ENCODE assay signal across 7 mouse cellular contexts in the genomic region with DNA sequence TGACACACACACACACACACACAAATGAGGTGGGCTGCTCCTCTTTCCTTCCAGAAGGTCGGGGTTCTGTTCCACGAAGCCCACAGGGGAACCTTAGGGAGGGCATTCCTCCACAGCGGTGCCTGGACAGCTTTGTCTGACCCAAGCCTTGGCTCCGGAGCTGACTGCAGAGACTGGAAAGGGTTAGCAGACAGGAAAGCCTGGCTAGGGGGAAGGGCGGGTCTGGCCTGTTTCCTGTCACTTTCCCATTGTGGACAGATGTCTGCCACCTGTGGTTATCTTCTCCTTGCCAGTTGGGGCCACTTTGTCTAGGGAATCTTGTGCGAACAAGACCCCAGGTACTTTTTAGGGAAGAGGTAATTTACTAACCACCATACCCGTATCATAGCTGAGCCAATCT. TPM values are rescaled to one million over a fixed set of nuclear protein-coding genes. Genes with fewer than 3 reads are reported as not detected.
A peak's percentile ranks its signal among the peaks of the same experiment; 100 is the strongest.
DNase-seq lines count a peak whose midpoint lies in the region; ATAC-seq and TF ChIP-seq lines count a peak whose summit lies in the region.

No protein-coding gene starts in this region.

- TF ChIP-seq CTCF in bone marrow macrophage, adult 2 months (IDR thresholded peaks at IDR 0.05; ENCODE audit: low read depth, low read length), result no peak
- no peak for TF ChIP-seq CTCF in embryonic fibroblast, embryonic 13.5 days (IDR thresholded peaks at IDR 0.05; ENCODE audit: borderline replicate concordance, insufficient read depth, low read length)
- no peak for TF ChIP-seq CTCF in liver, embryonic 14.5 days (IDR thresholded peaks at IDR 0.05; ENCODE audit: low read depth)
- TF ChIP-seq CTCF in small intestine, adult 2 months (IDR thresholded peaks at IDR 0.05; ENCODE audit: extremely low read depth, insufficient read length, insufficient replicate concordance, low read depth, low read length), result no peak

- 0 out of 2 replicates have a peak overlapping the region, but pooled peaks have one; percentile 27 for H3K27ac ChIP-seq in bone marrow macrophage, adult 2 months (ENCODE audit: insufficient read depth, low read depth, low read length)
- H3K27ac ChIP-seq in embryonic fibroblast, embryonic 13.5 days (ENCODE audit: insufficient read depth, low read length), result no peak overlapping the region
- no peak overlapping the region for H3K27ac ChIP-seq in hindbrain, embryonic 16.5 days (ENCODE audit: low read depth, low read length)
- H3K27ac ChIP-seq in liver, embryonic 14.5 days, result no peak overlapping the region
- H3K27ac ChIP-seq in small intestine, adult 2 months (ENCODE audit: insufficient read depth, low read depth, low read length), result peak overlapping the region; percentile 1; the same call in 1 of the 2 replicates

- H3K4me1 ChIP-seq in bone marrow macrophage, adult 2 months (ENCODE audit: control insufficient read depth, insufficient read depth, low read length), result peaks cover 32% of the 10 kb centered on the region
- H3K4me1 ChIP-seq in embryonic fibroblast, embryonic 13.5 days (ENCODE audit: control insufficient read depth, insufficient read depth, low read length), result no peaks in the 10 kb centered on the region
- H3K4me1 ChIP-seq in hindbrain, embryonic 16.5 days (ENCODE audit: control insufficient read depth, insufficient read depth, low read depth, low read length), result no peaks in the 10 kb centered on the region
- no peaks in the 10 kb centered on the region for H3K4me1 ChIP-seq in liver, embryonic 14.5 days (replicated peaks; ENCODE audit: control insufficient read depth in 2 of 2, insufficient read depth in 2 of 2, low read length in 1 of 2)
- peaks cover 3% of the 10 kb centered on the region; the same call in 1 of the 2 replicates for H3K4me1 ChIP-seq in small intestine, adult 2 months (ENCODE audit: control insufficient read depth, insufficient read depth, insufficient read length, low read length)

- no peak for TF ChIP-seq EP300 in liver, embryonic 14.5 days (IDR thresholded peaks at IDR 0.05; ENCODE audit: low read depth)

- no peaks in the 10 kb centered on the region for H3K9me3 ChIP-seq in hindbrain, embryonic 16.5 days (ENCODE audit: control insufficient read depth, low read length)
- H3K9me3 ChIP-seq in liver, embryonic 14.5 days (ENCODE audit: control insufficient read depth, low read length), result no peaks in the 10 kb centered on the region

- no peaks in the 10 kb centered on the region for H3K36me3 ChIP-seq in hindbrain, embryonic 16.5 days (ENCODE audit: control insufficient read depth, insufficient read depth, low read length)
- no peaks in the 10 kb centered on the region for H3K36me3 ChIP-seq in liver, embryonic 14.5 days (replicated peaks; ENCODE audit: control insufficient read depth, insufficient read depth, low read depth)
- H3K36me3 ChIP-seq in small intestine, adult 2 months (ENCODE audit: control insufficient read depth, insufficient read depth, low read length), result no peaks in the 10 kb centered on the region

- WGBS in hindbrain, embryonic 16.5 days, result 11% methylated on average over 7 of the region's 7 CpGs
- 2% methylated on average over 7 of the region's 7 CpGs for WGBS in liver, embryonic 14.5 days (ENCODE audit: insufficient replicate concordance)
- 4% methylated on average over 7 of the region's 7 CpGs for WGBS in small intestine, adult 2 months

- no peak for TF ChIP-seq POLR2A in bone marrow macrophage, adult 2 months (IDR thresholded peaks at IDR 0.05; ENCODE audit: borderline replicate concordance, low read depth, low read length)
- no peak for TF ChIP-seq POLR2A in embryonic fibroblast, embryonic 13.5 days (IDR thresholded peaks at IDR 0.05; ENCODE audit: low read depth, low read length)
- no peak for TF ChIP-seq POLR2A in small intestine, adult 2 months (IDR thresholded peaks at IDR 0.05; ENCODE audit: low read depth, low read length)

- DNase-seq in liver, embryonic 14.5 days (ENCODE audit: low read depth in 3 of 3, low spot score in 3 of 3), result no peak
- no peak for DNase-seq in right cerebral cortex, postnatal 4 days
- no peak for DNase-seq in retina, embryonic 14.5 days (ENCODE audit: low spot score)

- peak overlapping the region; percentile 47 for H3K4me2 ChIP-seq in hindbrain, embryonic 16.5 days (ENCODE audit: low read length)
- H3K4me2 ChIP-seq in liver, embryonic 14.5 days (ENCODE audit: low read depth), result peak overlapping the region; percentile 44

- H3K27me3 ChIP-seq in hindbrain, embryonic 16.5 days (replicated peaks; ENCODE audit: control insufficient read depth, insufficient read depth, low read length), result no peaks in the 10 kb centered on the region
- peaks cover 2% of the 10 kb centered on the region for H3K27me3 ChIP-seq in liver, embryonic 14.5 days (ENCODE audit: control insufficient read depth, insufficient read depth, low read length)
- no peaks in the 10 kb centered on the region; the same call in 1 of the 2 replicates for H3K27me3 ChIP-seq in small intestine, adult 2 months (ENCODE audit: control insufficient read depth, insufficient read depth, low read length)

- H3K9ac ChIP-seq in hindbrain, embryonic 16.5 days (ENCODE audit: low read depth, low read length), result no peak overlapping the region
- no peak overlapping the region for H3K9ac ChIP-seq in liver, embryonic 14.5 days (replicated peaks)

- ATAC-seq in hindbrain, embryonic 16.5 days, result 0 out of 2 replicates have a peak, but pooled peaks have one; percentile 50
- no peak for ATAC-seq in liver, embryonic 14.5 days (ENCODE audit: insufficient read depth)

- peak overlapping the region; percentile 61 for H3K4me3 ChIP-seq in bone marrow macrophage, adult 2 months (ENCODE audit: insufficient read depth, low read length)
- H3K4me3 ChIP-seq in embryonic fibroblast, embryonic 13.5 days (ENCODE audit: insufficient read depth, low read length), result peak overlapping the region; percentile 50
- H3K4me3 ChIP-seq in hindbrain, embryonic 16.5 days (ENCODE audit: low read length), result peak overlapping the region; percentile 26
- peak overlapping the region; percentile 33 to 56 for H3K4me3 ChIP-seq in liver, embryonic 14.5 days (ENCODE audit: insufficient read depth in 1 of 2, low read depth in 2 of 2, low read length in 2 of 2)
- H3K4me3 ChIP-seq in small intestine, adult 2 months (ENCODE audit: low read depth, low read length), result peak overlapping the region; percentile 59

RNA-seq across cellular contexts. Expression of gene Cd40, which starts 0.5 kb away (rescaled TPM):
- polyA plus RNA-seq in bone marrow macrophage, adult 2 months (2012; ENCODE audit: insufficient read depth, insufficient read length, missing spikeins), result 20.4 and 29.2 TPM in 2 replicates
- polyA plus RNA-seq in embryonic fibroblast, embryonic 13.5 days (2011; ENCODE audit: insufficient read length, low read depth, missing spikeins), result 1.2 and 2.0 TPM in 2 replicates
- 6.1 and 7.9 TPM in 2 replicates for polyA plus RNA-seq in hindbrain, embryonic 16.5 days (2015; fragmentation: Nextera tagmentation; extraction: Ambion mirVana)
- polyA plus RNA-seq in liver, embryonic 14.5 days (2012; rRNA removed), result 1.9 and 2.4 TPM in 2 replicates
- 3.0 and 4.3 TPM in 2 replicates for polyA plus RNA-seq in liver, embryonic 14.5 days (2014; fragmentation: Nextera tagmentation; extraction: Ambion mirVana)
- polyA plus RNA-seq in small intestine, adult 2 months (2012; rRNA removed), result 4.7 and 6.4 TPM in 2 replicates

RNA-seq across cellular contexts. Expression of gene Ncoa5, which starts 21.2 kb away (rescaled TPM):
- 29.5 and 33.0 TPM in 2 replicates for polyA plus RNA-seq in bone marrow macrophage, adult 2 months (2012; ENCODE audit: insufficient read depth, insufficient read length, missing spikeins)
- polyA plus RNA-seq in embryonic fibroblast, embryonic 13.5 days (2011; ENCODE audit: insufficient read length, low read depth, missing spikeins), result 28.4 and 33.5 TPM in 2 replicates
- polyA plus RNA-seq in hindbrain, embryonic 16.5 days (2015; fragmentation: Nextera tagmentation; extraction: Ambion mirVana), result 83.8 and 90.0 TPM in 2 replicates
- polyA plus RNA-seq in liver, embryonic 14.5 days (2012; rRNA removed), result 11.7 and 13.5 TPM in 2 replicates
- polyA plus RNA-seq in liver, embryonic 14.5 days (2014; fragmentation: Nextera tagmentation; extraction: Ambion mirVana), result 11.6 TPM in 2 replicates
- polyA plus RNA-seq in small intestine, adult 2 months (2012; rRNA removed), result 8.6 and 16.5 TPM in 2 replicates

RNA-seq across cellular contexts. Expression of gene 1700025C18Rik, which starts 34.6 kb away (rescaled TPM):
- polyA plus RNA-seq in bone marrow macrophage, adult 2 months (2012; ENCODE audit: insufficient read depth, insufficient read length, missing spikeins), result not detected in 2 replicates
- polyA plus RNA-seq in embryonic fibroblast, embryonic 13.5 days (2011; ENCODE audit: insufficient read length, low read depth, missing spikeins), result not detected in 2 replicates
- polyA plus RNA-seq in hindbrain, embryonic 16.5 days (2015; fragmentation: Nextera tagmentation; extraction: Ambion mirVana), result not detected in 2 replicates
- not detected in 2 replicates for polyA plus RNA-seq in liver, embryonic 14.5 days (2012; rRNA removed)
- polyA plus RNA-seq in liver, embryonic 14.5 days (2014; fragmentation: Nextera tagmentation; extraction: Ambion mirVana), result not detected in 2 replicates
- not detected in 2 replicates for polyA plus RNA-seq in small intestine, adult 2 months (2012; rRNA removed)

Comparison
In these comparisons a context has a peak if more than half of its experiments do, and no peak if none do; other contexts are left out.
1. H3K27ac ChIP-seq: peak in bone marrow macrophage, adult 2 months (single experiment) and small intestine, adult 2 months (single experiment); none in embryonic fibroblast, embryonic 13.5 days (single experiment), hindbrain, embryonic 16.5 days (single experiment) and liver, embryonic 14.5 days (single experiment).
2. Peak in every context shown above with its lines, with median percentiles within 50 percentile points of each other: H3K4me3 ChIP-seq.